ENCODE assay signal across 16 mouse cellular contexts in genomic region chr11:108170107-108170506, GRCm38 (mm10).
"Had no signal": no experiment of that assay in that cellular context is flagged by ENCODE, and none has a peak within 500 bp of the region (broad histone marks: within the 10 kb centered on the region; RNA-seq: fewer than 3 reads in every experiment).

No protein-coding gene starts in this region.

- H3K4me3 ChIP-seq: neural tube, embryonic 13.5 days; neural tube, embryonic 15.5 days; stomach, embryonic 15.5 days had no signal

- H3K4me1 ChIP-seq: stomach, embryonic 15.5 days had no signal

- H3K9me3 ChIP-seq: neural tube, embryonic 15.5 days; stomach, embryonic 15.5 days had no signal

- H3K27me3 ChIP-seq: neural tube, embryonic 13.5 days; neural tube, embryonic 15.5 days; stomach, embryonic 15.5 days had no signal

- H3K36me3 ChIP-seq: neural tube, embryonic 13.5 days; neural tube, embryonic 15.5 days; stomach, embryonic 15.5 days had no signal

- H3K4me2 ChIP-seq: neural tube, embryonic 13.5 days; neural tube, embryonic 15.5 days; stomach, embryonic 15.5 days had no signal

- H3K27ac ChIP-seq: neural tube, embryonic 13.5 days; neural tube, embryonic 15.5 days; stomach, embryonic 15.5 days; stomach, postnatal 0 days had no signal

- DNase-seq: retina, postnatal 1 day; right cerebral cortex, adult 18-20 months; right cerebral cortex, postnatal 14 days; right cerebral cortex, postnatal 25 days; right cerebral cortex, postnatal 4 days; spleen, adult 18-20 months; thymus, adult 18-20 months; thymus, adult 2 months; thymus, postnatal 14 days; thymus, postnatal 25 days; thymus, postnatal 36 days; thymus, postnatal 4 days had no signal

- H3K9ac ChIP-seq: neural tube, embryonic 13.5 days; neural tube, embryonic 15.5 days; stomach, embryonic 15.5 days had no signal
